Mouse (Mus musculus): ENCODE measurements around the gene Nat8f2.
A peak's percentile ranks its signal among the peaks of the same experiment; 100 is the strongest.
"Not testable (repeated sequence)": the region's sequence is repeated elsewhere in the genome, so short reads cannot be mapped to it uniquely, and the experiment has no call there.

Nat8f2 gene

DNA sequence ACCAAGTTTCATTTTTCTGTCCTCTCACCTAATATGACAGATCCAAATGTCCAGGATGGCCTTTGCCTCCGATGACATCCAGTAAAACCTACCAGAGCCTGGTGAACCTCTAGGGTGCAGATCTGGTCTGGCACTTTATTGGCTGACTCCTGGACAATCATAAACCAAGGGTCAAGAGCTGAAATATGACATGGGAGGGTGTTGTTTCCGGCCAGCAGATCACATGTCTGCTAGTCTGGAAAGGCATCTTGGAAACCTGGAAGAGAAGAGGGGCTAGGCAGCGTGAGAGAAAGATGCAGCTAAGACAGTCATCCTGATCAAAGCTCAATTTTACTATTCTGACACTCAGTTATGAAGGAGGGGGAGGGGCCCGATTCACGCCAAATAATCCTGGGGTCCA lies at the start of gene Nat8f2:
TSS of gene Nat8f2 (minus strand) at position 153 of the 400 bp plus-strand sequence.
- not testable (repeated sequence) for DNase-seq (ENCODE audit: low spot score in 2 of 2)

DNA sequence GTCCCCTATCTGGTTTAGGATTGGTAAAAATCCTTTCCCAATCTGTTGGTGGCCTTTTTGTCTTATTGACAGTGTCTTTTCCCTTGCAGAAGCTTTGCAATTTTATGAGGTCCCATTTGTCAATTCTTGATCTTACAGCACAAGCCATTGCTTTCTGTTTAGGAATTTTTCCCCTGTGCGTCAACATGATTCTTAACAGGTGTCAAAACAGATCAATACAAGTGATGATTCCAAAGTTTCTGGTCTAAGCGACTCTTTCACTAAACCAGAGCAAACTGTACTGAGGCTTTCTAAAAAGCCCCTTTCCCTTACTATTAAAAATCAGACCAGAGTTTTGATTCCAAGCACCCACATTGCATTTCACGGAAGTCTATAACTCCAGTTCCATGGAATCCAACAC lies 49.4 kb upstream of the Nat8f2 start:
- DNase-seq (ENCODE audit: low spot score in 2 of 2): not testable (repeated sequence)

DNA sequence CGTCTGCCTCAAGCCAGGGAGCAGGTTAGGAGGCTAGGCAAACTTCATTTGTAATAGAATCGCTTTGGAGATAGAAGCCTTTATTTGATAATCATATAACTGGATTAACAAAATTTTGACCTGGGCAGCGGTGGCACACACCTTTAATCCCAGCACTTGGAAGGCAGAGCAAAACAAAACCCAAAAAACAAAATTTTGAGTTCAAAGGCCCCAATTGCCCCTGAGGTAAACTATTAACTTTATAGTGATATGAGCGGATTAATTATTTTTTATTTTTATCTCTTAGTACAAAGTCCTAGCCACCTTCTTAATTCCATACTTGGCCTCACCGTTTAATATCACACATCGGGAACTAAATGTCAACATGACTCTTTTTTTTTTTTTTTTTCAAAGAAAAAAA lies 47.6 kb upstream of the Nat8f2 start:
- no peak for DNase-seq (ENCODE audit: low spot score in 2 of 2)

DNA sequence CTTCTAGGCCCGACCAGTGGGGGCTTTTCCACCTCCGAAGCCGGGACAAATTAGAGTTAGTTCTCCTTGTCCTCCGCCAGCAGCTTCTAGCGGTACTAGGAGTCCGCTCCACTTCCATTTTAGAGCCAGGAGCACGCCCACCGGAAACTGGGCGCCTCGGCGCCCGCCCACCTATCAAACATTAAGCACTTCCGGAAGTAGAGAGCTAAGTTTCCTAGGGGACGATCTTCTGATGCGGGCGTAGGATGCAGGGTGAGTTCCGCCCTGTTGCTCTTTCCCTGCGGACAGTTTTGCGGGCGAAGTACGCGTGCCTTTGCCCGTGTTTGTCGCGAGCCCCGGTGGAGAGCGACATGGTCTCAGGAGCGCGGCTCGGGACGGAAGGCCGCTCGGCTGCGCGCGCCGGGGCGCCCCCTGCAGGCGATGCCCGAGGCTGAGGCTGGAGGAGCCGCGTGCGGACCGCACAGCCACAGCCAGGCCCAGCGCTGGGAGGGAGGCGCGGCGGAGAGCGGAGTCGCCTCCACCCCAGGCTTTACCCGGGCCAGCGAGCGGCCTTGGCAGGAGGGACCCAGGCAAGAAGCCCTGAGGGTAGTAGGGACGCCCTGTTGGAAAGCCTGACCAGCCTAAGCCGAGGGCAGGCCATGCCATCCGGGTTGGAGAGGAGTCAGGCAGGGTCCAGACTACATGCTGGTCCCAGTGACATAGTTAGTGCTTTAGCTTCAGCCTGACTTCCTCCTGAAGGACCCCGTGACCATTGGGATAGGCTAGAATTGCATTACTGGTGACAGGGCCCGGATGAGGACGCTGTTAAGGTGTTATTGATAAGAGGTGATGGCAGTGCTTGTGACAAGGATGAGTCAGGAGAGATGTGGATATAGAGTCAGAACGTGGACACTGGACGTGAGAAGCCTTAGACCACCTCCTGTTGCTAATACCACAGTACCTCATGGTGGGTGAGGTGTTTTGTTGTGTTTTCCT lies 46.9 kb upstream of the Nat8f2 start, which contains the start of gene Nat8f1:
TSS of gene Nat8f1 (minus strand) at position 149 of the 975 bp plus-strand sequence.
- DNase-seq (ENCODE audit: low spot score in 2 of 2): peak; percentile 87 to 90

DNA sequence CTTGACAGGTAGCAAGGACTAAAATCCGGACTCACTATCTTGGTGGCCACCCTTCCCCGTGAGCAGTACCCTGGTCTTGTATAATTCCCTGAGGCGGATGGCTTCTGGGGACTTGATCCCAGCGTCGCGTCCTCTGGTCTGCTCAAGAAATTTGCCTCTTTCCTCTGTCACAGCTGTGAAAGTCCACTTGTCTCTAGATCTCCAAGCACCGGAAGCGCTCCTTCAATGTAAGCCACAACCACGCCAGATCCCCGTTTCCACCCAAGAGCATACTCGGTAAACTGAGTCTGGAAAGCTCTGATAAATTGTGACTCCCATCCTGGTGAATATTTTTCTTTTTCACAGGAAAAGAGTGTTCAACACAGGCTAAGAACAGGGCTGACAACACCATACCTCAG lies 46.2 kb upstream of the Nat8f2 start:
- DNase-seq (ENCODE audit: low spot score in 2 of 2): no peak

DNA sequence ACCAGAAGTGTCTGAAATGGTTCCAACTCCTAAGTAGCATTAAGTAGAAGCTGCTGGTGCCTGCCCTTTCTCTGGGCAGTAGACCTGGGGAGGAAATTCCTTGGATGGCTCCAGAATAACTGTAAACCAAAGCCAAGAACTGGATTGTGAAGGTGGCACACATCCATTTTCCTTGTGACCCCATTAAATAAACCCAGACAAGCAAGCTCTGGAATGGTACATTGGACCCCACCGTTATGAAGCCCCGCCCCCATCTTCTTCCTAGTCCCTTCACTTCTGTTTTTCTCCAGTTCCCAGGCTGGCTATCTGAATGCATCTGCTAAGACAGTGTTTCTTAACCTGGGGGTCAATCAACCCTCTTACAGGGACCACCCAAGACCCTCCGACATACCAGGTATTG lies 42.6 kb upstream of the Nat8f2 start, which contains the start of gene Tprkb:
TSS of gene Tprkb (plus strand) at position 279 of the 400 bp plus-strand sequence.
- no peak for DNase-seq (ENCODE audit: low spot score in 2 of 2)

DNA sequence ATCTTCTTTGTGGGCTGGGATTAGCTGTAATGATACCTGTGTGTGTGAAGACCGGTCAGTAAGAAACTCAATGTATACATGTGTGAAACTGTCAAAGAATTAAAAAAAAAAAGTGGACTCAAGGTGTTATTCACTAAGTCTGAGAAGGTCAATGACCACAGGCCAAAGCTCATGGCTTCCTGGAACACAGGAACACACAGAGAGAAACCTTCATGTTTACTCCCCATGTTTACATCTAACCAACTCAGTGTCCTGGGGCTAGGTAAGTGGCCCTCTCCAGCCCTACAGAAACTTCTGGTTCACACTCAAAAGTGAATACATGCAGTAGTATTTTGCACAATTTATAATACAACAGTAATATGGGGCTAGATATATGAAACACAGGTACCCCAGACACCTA lies 40.7 kb upstream of the Nat8f2 start:
- no peak for DNase-seq (ENCODE audit: low spot score in 2 of 2)

DNA sequence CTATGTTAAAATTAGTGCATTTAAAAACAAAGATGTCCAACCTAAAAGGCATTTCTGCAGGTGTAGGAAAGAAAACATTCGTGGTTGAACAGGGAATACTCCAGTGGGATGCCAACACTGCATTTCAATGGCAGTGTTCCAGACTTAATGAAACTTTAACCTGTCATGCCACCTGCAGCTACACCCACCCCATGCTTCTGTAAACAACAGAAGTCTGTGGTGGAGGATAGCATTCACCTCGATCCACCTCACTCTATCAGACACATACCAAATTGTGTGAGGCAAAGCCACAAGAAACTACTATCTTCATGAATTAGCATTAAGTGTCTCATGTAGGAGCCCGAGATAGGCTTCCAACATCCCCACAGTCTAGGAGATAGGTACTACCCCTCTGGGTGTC lies 39.4 kb upstream of the Nat8f2 start:
- no peak for DNase-seq (ENCODE audit: low spot score in 2 of 2)

DNA sequence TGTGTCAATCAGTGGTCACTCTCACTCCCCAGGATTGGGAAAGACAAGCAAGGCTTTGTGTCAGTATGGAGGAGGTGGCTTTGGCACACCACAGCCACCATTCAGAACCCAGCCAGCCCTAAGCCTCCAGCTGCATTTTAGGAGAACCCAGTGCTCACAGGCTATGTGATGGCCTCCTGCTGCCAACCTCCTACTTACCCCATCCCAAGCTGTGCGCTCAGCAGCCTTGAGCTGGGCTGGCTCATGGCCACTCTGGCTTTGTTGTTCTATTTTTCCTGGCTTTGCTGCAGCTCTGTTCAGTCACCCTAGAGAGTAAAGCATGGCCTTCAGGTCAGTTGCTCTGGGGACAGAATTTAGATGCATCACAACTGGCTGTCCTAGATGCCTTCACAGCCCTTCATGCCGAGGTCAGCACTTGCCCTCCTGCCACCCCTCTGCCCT lies 38.0 kb upstream of the Nat8f2 start:
- DNase-seq (ENCODE audit: low spot score in 2 of 2): peak in 1 of 2 experiments; percentile 11

DNA sequence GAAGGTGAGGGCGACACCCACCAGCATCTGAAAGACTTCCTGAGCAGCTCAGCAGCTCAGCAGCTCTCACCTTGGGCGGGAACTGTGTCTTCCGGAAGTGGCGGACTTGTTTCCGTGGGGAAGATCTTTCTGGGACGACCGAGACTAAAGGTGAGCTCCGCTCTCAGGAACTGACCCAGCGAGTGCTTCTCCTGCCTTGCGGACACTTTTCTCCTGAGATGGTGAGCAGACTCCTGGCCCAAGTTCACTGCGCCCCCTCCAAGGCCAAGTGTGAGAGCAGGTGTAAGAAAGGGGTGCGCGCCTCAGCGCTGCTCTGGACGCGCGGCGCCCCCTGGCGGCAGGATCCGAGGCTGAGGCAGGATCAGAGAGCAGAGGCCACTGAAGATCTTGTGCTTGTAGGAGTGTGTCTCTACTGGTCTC lies 35.7 kb upstream of the Nat8f2 start, which contains the start of gene Nat8f4:
TSS of gene Nat8f4 (minus strand) at position 243 of the 420 bp plus-strand sequence.
- peak; percentile 70 to 75 for DNase-seq (ENCODE audit: low spot score in 2 of 2)

DNA sequence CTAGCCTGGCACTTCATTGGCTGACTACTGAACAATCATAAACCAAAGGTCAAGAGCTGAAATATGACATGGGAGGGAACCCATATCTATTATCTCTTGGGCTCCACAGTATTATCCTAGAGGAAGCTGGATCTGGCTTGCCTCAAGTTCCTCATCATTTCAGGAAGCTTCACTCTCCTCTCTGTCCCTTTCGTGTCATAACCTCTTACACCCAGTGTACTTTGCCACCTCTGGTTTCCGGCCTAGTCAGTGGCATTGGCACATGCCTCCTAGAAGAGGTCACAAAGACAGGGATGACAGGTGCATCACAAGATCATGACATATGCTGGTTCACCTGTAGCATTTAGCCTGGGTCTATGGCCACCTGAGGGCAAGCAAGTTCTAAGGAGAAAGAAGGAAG lies 33.3 kb upstream of the Nat8f2 start:
- DNase-seq (ENCODE audit: low spot score in 2 of 2): no peak

DNA sequence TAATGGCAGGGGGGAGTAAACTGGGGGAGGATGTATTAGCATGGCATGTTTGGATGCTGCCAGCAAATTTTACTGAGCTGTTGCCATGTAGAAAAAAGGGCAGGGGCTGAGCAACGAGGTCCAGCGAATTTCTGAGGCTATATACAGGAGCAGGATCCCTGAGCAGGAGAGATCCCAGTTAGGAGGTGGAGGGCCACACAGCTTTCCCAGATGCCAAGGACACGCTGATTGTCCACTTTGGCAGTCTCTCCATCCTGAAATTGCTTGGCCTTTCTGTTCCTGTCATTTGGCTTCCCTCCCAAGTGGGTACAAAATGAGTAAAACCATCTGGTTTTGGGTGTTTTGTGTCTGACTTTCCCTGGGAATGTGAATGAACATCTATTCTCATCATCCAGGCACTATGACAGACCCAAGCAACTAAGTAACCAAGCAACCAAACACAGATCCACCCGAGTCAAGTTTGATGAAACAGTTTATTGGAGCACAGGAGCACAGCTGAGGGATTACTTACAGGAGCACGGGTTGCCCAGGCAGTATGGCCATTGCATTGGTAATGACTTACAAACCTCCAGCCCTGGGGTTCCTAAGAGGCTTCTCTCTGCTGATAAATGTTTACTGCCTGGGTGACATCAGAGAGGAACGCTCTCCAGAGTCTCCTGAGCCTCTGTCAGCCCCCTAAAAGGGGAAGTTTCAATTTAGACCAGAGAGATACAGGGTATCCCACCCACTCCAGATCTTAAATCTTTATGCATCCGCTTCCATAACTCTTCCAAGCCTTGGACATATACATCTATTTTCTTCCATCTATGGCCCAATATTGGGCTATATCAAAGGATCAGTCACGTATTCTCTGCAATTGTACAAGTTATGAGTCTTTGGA lies 29.9 kb upstream of the Nat8f2 start:
- DNase-seq (ENCODE audit: low spot score in 2 of 2): not testable (repeated sequence)

DNA sequence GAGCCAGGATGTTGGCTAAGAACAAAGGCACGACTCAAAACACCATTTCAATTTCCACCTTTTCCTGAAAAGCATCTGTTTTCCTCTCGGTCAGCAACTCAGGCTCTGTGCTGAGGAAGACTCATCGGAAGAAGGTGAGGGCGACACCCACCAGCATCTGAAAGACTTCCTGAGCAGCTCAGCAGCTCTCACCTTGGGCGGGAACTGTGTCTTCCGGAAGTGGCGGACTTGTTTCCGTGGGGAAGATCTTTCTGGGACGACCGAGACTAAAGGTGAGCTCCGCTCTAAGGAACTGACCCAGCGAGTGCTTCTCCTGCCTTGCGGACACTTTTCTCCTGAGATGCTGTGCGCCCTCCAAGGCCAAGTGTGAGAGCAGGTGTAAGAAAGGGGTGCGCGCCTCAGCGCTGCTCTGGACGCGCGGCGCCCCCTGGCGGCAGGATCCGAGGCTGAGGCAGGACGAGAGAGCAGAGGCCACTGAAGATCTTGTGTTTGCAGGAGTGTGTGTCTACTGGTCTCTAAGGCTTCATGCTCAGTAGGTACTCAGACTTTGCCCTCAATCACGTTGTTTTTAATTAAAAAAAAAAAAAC lies 26.2 kb upstream of the Nat8f2 start:
- DNase-seq (ENCODE audit: low spot score in 2 of 2): peak in 1 of 2 experiments; percentile 22

DNA sequence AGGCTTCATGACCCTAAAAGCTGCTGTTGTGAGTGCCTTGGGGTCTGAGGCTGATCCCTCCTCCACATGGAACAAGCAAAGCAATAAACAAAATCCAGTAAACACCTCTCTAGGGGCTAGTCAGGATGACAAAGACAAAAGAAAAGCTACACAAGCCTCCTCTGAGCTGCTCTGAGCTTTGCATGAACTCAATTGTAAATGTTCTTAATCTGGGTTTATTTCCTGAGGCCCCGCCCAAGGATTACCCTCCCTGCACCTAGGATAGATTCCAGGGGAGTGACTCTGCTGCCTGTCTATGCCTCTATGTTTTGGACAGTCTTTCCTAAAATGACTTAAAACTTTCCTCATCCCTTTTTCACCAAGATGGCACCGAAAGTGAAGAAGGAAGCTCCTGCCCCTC lies 20.0 kb upstream of the Nat8f2 start:
- no peak for DNase-seq (ENCODE audit: low spot score in 2 of 2)

DNA sequence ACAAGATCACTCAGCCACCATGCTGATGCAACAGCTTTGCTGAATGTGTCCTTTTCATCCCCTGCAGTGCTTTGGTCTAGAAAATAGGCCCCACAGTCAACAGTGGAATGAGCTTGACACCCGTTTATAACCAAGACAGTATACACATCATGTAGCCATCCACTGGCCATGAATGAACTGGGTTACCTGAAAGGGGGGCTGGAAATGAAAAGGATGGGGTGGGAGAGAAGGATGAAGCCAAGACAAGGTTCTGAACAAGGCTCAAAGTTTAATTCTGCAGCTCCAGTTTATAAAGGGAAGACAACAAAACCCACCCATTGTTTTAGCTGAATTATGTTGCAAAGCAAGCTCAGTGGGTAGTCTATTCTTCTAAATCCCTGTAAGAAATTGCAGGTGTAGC lies 15.4 kb upstream of the Nat8f2 start:
- DNase-seq (ENCODE audit: low spot score in 2 of 2): no peak

DNA sequence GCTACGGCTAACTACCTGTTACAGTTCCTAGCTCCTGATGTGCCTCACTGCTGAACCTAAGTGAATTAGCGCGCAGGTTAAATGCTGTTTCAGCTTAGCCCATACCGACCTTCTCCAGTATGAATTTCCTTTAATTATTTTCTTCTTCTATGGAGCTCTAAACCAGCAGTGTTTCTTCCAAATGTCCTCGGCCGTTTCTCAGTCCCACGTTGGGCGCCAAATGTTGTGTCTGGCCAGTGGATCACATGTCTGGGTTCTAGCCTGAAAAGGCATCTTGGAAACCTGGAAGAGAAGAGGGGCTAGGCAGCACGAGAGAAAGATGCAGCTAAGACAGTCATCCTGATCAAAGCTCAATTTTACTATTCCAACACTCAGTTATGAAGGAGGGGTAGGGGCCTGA lies 14.3 kb upstream of the Nat8f2 start:
- not testable (repeated sequence) for DNase-seq (ENCODE audit: low spot score in 2 of 2)

DNA sequence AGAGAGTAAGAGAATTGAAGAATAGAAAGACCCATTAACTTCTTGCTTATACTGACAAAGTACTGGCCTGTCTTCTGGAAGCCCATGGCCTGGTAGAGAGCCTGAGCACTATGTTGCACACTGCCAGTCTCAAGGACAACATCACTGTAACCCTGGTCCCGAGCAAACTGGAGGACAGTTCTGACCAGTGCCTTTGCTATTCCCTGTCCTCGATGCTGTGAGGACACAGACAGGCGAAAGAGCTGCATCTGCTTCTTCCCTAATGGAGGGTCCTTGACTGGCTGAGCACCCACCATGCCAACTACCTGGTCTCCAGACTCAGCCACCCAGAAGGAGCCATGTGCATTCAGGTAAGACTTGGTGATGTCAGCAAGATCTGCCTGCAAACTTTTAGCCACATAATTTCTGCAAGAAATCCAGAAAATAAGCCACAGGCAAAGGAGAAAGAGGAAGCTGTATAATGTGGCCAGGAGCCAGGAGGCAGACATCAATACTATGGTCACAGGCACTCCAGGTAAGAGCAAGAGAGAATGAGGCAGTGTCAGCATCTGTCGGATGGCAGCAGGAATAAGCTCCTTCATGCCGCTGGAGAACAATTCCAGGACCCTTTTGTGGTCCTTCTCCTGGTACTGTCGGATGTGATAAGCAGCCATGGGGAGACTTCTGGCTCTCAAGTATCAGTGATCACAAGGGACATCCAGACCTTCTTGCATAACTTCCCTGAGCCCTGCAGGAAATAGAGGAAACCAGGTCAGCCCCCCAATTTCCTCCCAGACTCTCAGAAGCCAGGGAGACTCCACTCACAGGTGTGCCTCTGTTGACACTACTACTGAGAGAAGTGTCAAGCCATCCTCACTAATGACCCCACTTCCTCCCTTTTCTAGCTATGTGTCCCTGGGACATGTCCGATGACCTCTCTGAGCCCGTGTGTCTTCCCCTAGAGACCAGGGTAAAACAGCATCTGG lies 950 bp downstream of the Nat8f2 start:
- DNase-seq (ENCODE audit: low spot score in 2 of 2): no peak

DNA sequence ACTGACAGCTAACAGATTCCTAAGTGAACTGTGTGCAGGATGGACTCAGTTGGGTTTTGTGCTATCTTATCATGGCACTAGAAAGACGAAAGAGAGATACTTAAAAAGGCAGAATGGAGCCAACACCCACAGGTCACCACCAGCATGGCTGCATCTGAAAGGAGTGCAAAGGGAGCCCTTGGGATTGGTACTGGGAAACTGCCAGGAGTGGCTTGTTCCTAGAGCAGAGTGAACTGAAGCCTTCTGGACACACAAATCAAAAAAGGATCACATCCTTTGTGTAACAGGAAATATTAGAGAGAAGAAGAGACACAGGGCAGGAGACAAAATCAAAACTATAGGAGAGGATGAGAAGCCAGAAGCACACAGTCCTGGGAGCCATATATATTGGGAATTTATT lies 2.0 kb downstream of the Nat8f2 start:
- DNase-seq (ENCODE audit: low spot score in 2 of 2): not testable (repeated sequence)

DNA sequence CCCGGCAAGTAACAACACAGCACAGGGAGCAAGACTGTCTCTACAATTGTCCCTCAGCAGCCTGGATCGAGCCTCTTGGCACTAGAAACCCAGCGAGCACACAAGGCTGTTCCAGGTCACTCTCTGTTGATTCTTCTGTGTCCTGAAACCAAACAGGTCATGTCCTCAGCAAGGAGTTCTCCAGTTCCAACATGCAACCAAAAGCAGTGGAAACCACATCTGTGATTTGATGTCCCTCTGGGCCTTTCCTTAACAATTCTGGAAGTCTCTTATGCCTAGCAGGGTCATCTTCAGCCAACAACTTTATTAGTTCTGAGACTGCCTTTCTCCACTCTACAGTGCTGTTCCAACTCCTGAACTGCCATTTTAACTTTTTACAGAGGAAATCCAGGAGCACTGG lies 2.8 kb downstream of the Nat8f2 start:
- DNase-seq (ENCODE audit: low spot score in 2 of 2): not testable (repeated sequence)

DNA sequence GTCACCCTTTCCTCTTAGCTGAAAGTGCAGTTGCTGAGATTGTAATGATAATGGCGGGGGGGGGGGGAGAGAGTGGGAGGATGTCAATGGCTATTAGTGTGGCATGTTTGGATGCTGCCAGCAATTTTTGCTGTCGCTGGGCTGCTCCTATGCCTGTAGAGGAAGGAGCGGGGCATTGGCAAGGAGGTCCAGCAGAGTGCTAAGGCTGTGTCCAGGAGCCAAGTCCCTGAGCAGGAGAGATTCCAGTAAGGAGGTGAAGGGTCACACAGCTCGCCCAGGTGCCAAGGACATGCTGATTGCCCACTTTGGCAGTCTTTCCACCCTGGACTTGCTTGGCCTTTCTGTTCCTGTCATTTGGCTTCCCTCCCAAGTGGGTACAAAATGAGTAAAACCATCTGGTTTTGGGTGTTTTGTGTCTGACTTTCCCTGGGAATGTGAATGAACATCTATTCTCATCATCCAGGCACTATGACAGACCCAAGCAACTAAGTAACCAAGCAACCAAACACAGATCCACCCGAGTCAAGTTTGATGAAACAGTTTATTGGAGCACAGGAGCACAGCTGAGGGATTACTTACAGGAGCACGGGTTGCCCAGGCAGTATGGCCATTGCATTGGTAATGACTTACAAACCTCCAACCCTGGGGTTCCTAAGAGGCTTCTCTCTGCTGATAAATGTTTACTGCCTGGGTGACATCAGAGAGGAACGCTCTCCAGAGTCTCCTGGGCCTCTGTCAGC lies 3.9 kb downstream of the Nat8f2 start:
- DNase-seq (ENCODE audit: low spot score in 2 of 2): peak in 1 of 2 experiments; percentile 22

All from urinary bladder, postnatal 36 days (tissue).